Mouse (Mus musculus): ENCODE results near the gene Hist1h2ae.
A peak's percentile ranks its signal among the peaks of the same experiment; 100 is the strongest.

GRCm38 (mm10) chr13:23585029-23585441 lies 14.0 kb upstream of the Hist1h2ae start:
- TF ChIP-seq POLR2A (IDR thresholded peaks at IDR 0.05; ENCODE audit: insufficient read depth, low read length) (peak; percentile 33), CTCF (IDR thresholded peaks at IDR 0.05; ENCODE audit: low read depth, low read length) (no peak), EP300 (IDR thresholded peaks at IDR 0.05; ENCODE audit: insufficient read depth, low read depth, low read length) (no peak)

Measured in ES-Bruce4 (cell line).